Mouse (Mus musculus) heart, adult 2 months (tissue): Measurements from ENCODE around the gene Arhgap24.

ENCODE experiments used
- CTCF ChIP-seq: fragments of 200-600 bp; IDR thresholded peaks from 2 replicates; pipeline ENCODE4 v1.8.1; 2022; ENCODE audit warnings: antibody characterized with exemption, mild to moderate bottlenecking, moderate library complexity
- EP300 ChIP-seq: fragments of 200-500 bp; IDR thresholded peaks from 2 replicates; pipeline ENCODE4 v1.6.1; 2011; ENCODE audit warnings: low read depth, low read length, control low read depth; ENCODE audit not compliant: insufficient read depth
- POLR2A ChIP-seq: fragments of 200-500 bp; IDR thresholded peaks from 2 replicates; pipeline ENCODE4 v1.6.1; 2011; ENCODE audit warnings: mild to moderate bottlenecking, low read depth, low read length, control low read depth; ENCODE audit not compliant: insufficient read depth

- TF ChIP-seq POLR2A = no peak
- TF ChIP-seq CTCF = no peak
- TF ChIP-seq EP300 = no peak
Measured at GRCm38 (mm10) chr5:102774500-102774899, 293.3 kb downstream of the Arhgap24 start.
